Mouse (Mus musculus): ENCODE results near the gene Tmem91.

Gene Tmem91

DNA sequence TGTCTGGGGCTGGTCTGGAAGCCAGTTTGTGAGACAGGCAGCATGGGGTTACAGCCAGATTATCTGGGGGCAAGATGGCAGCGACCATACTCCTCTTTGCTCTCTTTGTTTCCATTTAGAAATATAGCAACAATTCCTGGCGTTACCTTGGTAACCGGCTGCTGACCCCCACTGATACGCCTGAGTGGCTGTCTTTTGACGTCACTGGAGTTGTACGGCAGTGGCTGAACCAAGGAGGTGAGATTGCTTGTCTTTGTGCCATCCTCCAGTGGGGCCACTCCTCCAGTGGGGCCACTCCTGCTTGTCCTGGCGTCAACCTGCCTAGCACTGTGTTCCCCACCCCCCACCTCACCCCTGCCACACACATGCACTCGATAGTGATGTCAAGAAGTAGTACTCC, 19.1 kb upstream of the Tmem91 start:
- DNase-seq: no peak

DNA sequence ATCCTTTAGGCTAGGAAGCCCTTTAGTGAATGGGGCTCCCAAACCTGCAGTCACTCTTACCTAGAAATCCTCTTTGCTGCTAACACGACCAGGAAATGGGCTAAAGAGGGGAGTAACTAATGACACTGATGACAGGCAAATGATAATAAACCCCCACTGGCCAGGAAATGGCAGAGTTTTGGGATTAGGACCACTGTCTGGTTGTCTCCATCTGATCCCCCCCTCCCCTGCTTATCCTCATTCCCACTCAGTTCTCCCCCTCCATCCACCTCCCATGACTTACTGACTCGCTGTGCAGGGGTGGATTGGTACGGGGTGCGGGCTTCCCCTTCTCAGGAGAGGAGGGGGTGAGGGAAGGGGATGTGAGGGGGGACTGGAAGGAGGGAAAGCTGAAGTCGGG, 15.1 kb upstream of the Tmem91 start:
- DNase-seq: no peak

DNA sequence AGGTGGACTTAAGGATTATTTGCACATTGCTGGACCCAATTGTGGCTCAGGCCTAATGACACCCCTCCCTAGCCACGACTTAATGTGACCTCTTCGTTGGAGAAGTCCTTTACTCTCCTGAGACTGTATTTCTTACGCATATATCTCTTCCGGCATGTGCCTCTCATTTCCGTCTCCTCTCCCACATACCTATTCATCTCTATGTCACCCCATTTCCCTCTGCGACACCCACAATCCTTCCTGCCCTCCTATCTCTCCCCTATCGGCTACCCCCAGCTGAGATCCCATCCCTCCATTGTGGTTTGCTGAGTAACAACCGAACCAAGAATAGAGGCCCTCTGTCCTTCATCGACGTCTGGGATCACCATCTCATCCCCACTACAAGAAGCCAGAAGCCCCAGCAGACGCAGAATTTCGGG, 14.6 kb upstream of the Tmem91 start:
- DNase-seq: no peak

DNA sequence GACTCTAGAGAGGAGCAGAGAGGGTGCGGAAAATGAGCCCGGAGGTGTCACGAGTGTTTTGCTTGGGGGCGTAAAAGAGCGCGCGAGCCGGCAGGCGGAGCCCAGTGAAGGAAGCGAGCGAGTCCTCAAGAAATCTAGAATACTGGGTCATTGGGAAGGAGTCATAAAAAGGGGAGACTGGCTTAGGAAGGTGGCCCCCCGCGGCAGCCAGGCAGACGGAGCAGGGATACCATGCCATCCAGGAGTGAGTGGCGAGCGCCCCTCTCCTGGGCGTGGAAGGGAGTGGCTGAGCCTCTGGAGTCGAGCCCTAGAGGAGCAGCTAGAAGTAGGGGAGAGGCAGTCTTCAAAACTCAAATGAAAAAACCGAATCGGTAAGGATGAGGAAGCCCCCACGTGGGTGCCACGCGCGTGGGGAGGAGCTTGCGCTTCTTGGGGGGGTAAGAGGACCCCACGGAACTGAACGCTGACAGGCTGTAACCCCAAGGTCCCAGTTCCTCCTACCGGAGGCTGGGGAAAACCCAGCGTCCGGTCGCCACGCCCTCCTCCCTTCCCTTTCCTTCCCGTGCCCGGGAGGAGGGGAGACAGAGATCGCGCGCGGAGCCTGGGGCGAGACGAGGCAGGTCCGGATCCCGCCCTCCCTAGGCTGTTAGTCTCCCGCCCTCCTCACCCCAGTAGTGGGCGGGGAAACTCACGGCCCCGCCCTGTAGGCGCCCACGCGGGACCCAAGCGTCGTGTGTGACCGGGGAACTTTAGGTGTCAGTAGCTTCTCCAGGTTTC, 14.0 kb upstream of the Tmem91 start:
- DNase-seq: peak; percentile 76

DNA sequence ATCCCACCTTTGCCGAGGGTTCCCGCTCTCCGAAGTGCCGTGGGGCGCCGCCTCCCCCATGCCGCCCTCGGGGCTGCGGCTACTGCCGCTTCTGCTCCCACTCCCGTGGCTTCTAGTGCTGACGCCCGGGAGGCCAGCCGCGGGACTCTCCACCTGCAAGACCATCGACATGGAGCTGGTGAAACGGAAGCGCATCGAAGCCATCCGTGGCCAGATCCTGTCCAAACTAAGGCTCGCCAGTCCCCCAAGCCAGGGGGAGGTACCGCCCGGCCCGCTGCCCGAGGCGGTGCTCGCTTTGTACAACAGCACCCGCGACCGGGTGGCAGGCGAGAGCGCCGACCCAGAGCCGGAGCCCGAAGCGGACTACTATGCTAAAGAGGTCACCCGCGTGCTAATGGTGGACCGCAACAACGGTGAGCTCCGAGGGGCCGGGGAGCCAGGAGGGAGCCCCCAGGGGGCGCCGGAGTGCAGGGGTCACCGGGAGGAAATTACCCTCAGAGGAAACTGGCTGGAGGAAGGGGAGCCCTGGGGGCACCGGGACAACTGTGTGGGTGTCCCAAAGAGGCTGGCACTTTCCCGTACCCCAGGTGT, 12.9 kb upstream of the Tmem91 start:
- peak; percentile 60 for DNase-seq

DNA sequence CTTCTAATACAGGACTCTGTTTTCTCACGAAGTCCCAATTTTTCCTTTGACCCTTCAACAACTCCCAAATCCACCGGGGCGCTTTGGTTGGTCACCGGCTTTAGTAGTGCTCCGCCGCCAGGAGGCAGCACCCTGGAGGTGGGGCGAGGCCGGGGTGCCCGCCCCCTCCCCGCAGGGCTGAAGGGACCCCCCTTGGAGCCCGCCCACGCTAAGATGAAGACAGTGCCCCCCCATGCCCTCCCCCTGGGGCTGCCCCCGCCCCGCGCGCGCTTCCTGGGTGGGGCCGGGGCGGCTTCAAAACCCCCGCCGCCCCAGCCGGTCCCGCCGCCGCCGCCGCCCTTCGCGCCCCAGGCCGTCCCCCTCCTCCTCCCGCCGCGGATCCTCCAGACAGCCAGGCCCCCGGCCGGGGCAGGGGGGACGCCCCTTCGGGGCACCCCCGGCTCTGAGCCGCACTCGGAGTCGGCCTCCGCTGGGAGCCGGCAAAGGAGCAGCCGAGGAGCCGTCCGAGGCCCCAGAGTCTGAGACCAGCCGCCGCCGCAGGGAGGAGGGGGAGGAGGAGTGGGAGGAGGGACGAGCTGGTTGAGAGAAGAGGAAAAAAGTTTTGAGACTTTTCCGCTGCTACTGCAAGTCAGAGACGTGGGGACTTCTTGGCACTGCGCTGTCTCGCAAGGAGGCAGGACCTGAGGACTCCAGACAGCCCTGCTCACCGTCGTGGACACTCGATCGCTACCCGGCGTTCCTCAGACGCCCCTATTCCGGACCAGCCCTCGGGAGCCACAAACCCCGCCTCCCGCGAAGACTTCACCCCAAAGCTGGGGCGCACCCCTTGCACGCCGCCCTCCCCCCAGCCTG, 11.9 kb upstream of the Tmem91 start, which contains the start of gene Tgfb1:
Gene Tgfb1 (plus strand): TSS at position 323 of the 852 bp plus-strand sequence.
- peak; percentile 82 for DNase-seq

DNA sequence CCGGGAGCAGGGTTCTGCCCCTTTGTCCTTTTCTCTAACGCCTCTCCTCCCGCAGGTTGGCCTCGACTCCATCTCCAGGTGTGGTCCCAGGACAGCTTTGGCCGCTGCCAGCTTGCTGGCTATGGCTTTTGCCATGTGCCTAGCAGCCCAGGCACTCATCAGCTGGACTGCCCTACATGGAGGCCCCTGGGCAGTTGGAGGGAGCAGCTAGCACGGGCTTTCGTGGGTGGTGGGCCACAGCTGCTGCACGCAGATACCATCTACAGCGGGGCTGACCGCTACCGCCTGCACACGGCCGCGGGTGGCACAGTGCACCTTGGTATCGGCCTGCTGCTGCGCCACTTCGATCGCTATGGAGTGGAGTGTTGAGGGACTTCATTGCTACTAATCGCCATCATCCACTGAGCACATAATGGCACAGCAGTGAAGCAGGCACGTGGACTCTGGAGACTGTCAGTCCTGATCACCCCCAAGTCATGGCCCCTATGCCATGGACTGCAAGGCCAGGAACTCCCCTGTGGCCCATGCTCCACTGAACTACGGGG, 11.0 kb upstream of the Tmem91 start:
- no peak for DNase-seq

DNA sequence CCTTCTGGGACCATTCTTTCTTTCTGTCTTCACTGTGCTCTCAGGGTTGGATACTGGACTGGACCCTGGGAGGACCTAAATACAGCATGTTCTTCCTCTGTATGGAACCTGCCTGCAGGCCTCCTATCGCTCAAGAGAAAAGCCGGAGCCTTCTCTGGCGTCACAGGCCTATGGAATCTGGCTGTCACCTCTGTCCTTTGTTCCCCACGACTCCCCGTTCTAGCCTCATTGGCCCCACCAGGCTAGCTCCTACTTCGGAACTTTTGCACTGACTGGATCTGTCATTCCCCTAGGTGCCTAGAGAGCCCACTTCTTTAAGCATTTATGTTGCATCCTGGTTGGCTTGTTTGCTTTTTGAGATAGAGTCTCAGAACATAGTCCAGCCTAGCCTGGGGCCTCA, 9.7 kb upstream of the Tmem91 start:
- DNase-seq: no peak

DNA sequence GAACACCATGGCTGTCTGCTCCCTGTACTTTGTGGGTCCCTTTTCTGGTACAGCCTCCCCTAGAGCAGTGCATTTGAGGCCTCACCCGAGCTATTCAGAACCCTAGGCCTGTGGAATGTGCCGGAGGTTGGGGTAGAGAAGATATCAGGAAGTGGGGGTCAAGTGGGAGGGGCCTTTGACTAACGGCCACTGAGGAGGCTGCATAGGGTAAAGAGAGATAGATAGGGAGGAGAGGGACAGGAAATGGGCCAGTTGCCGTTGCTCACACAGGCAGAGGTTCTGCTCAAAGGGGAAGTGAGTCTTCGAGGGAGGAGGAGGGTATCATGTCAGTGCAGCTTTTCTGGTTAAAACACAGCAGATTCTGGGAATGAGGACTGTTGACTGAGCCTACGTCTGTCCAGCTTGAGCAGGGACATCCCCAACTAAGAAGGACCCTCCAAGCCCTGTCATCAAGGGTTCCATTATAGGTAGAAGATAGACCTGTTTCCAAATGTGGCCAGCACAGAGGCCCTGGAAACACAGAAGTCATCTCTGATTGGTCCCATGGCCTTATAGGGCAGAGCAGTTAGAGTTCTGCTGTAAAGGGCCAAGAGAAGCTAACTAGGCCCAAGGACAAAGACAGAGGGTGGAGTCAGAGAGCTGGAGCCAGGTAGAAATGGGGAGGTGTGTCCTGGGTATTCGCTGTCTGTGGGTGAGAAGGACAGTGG, 8.7 kb upstream of the Tmem91 start:
- no peak for DNase-seq

DNA sequence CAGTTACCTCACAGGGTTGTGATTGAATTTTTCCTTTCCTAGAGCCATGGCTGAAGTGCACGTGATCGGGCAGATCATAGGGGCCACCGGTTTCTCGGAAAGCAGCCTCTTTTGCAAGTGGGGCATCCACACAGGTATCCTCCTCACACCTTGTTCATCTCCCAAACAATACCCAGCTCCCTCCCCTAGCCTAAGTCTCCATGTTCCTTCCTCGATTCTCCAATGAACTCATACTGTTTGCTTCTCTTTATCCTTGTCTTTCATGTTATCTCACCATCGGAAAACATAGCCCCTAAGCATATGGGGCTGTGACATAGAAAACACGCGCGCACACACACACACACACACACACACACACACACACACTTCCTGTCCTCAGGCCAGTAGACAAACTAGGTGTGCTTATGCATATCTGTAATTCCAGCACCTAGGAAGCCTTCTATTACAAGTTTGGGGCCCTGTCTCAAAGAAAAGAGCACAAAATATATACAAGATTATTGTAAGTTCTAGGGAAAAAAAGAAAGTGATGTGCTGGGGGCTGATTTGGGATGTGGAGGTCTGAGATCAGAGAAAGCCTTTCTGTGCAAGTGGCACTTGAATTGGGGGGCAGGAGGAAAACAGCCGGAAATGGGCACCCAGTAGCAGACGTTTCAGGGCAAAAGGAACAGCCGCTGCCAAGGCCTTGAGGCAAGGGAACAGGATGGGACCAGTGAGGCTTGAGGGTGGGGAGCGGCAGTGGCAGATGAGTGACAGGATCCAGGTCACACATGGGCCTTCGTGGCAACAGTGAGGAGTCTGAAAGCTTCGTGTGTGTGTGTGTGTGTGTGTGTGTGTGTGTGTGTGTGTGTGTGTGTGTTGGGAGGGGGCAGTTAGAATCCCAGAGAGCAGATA, 6.6 kb upstream of the Tmem91 start:
- no peak for DNase-seq

DNA sequence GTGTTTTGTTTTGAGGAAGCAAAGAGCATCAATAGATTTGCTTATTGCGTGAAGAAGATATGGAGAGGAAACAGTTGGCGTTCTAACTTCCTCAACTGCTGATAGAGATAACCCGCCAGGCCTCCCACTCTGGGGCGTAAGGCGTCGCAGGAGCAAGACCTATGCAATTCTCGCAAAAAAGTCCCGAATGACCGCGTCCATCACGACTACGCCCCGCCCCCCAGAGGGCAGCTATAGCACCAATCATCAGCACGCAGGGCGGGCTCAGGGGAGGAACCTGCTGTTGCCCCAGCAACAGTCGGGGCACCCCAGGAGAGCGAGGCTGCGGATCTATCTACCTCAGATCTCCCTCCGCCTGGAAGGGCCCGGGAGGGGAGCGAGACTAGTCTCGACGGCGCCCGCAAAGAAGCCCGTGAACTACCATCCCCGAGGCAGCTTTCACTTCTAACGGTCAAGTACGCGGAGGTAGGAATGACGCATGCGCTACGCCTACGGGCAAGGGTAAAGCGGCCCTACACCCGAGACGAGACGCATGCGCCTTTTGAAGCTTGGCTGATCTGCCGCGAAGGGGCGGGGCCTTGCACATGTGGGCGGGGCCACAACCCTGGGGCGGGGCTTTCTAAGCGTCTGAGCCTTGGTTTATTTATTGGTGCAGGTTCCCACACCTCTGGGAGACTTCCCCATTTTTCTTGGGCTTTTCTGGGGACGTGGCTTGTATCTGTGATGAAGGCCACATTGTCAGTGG, 5.7 kb upstream of the Tmem91 start, which contains the start of gene B9d2:
Gene B9d2 (plus strand): TSS at position 267 of the 745 bp plus-strand sequence.
- DNase-seq: peak; percentile 99

DNA sequence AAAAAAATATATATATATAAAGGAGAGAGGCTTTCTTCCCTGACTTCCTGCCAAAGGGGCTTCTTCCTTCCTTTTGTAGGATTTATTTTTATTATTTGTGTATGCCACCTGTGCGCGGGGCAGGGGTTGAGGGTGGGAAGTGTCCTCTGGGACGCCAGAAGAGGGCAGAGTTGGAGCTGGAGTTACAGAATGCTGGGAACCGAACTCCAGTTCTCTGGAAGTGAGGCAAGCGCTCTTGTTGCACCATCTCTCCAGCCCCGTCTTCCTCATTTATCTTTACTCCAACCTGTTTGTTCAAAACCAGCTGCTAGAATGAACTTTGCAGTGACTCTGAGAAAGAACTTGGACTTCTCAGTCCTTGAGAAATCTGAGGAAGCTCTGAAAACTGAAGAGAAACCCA, 5.0 kb upstream of the Tmem91 start:
- DNase-seq: no peak

DNA sequence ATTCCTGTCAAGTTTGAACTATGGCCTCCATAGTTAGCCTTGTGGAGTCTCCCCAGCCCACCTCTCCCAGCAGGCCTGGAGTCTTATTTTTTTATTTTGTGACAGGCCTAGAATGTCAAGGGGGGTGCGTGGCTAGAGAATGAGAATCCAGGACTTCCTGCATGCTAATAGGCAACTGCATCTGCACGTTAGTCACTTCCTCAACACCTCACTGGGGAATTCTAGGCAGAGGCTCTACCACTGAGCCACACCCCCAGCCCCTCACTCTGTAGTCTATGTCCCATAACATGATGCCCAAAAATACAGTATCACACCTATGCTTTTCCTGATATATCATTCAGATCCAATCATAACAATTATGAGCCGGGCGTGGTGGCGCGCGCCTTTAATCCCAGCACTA, 2.0 kb upstream of the Tmem91 start:
- DNase-seq: no peak

DNA sequence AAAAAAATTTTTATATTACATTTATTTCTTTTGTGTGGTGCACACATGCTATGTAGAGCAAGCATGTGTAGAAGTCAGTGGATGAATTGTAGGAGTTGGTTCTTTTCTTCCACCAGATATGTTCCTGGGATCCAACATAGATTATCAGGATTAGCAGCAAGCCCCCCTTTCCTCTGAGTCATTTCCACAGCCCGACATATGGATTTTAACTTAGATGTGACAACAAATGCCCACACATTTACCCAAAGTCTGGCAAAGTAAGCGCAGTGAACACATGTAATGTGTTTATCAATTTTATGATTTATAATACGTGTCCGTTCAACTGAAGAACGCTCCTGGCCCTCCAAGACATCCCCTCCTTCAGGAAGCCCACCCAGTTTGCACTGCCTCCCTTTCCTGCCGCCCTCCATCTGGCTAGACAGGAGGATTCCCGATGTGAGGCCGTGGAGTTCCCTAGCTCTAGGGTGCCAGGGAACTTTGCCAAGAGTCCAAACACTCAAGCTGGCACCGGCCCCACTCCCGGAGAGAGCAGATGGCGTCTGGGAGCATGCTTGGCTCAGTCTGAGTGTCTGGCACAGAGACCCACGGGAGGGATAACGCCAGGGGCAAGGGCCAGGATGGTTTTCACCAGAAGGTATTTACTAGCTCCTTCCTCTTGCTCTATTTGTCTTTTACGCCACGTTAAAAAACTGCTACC, 1.3 kb upstream of the Tmem91 start:
- peak; percentile 88 for DNase-seq

DNA sequence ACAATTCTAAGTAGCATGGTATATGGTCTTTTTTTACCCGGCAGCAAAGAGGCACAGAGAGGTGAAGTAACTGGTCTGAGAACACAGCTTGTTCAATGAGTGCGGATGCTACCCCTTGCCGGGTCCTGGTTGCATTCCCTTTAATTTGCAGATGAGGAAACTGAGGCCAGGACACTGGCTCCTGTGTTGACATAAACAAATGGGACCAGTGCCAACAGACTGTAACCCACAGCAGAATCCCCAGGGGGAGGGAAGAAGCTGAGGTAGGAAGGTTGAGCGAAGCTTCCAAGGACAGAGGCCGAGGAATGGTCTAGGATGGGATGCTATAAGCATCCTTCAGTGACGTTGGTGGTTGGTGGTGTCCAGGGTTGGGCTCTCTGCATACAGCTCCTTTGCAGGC, 439 bp upstream of the Tmem91 start:
- DNase-seq: no peak

DNA sequence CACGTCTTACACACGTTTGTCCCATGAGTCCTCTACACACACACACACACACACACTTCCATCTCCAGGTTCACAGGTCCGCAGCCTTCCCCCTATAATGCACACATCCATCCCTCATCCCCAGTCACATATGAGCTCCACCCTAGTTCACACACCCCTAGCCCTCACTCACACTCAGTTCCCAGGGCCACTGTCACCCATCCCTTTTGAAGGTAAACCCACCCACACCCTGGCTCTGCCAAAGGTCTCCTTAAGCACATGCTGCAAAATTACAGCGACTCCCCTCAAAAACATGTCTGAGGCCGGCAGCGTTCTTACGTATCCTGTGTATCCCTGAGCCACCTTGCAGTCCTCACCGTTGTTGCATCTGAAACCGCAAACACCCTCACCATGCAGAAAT, 669 bp downstream of the Tmem91 start:
- DNase-seq: no peak

DNA sequence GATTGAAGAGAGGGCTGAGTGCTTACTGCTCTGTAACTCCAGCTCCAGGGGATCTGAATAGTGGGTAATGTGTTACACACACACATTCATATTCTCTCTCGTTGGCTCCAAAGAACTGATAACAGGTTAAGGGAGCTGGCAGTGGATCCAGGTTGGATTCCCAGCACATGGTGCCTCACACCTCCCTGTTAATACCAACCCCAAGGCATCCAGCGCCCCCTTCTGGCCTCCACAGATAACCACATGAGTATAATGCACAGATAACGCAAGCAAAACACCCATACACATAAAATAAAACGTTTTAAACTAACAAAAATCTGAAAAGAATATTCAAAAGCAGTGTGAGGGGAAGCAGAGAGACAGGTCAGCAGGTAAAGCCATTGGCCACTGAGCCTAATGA, 2.5 kb downstream of the Tmem91 start:
- DNase-seq: no peak

DNA sequence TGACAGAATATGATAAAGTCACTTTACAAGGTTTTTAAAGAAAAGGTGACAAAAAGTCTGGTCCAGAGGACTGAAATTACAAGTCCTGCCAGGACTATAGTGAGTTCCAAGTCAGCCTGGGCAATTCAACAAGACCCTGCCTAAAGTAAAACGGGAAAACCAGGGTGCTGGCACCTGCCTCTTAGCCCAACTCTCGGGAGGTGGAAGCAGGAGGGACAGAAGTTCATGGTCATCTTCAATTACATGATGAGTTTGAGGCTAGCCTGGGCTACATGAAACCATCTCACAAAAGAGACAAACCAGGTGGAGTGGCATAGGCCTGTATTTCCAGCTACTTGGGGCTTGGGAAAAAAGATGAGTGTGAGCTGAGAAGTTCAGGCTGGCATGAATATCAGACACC, 3.3 kb downstream of the Tmem91 start:
- no peak for DNase-seq

DNA sequence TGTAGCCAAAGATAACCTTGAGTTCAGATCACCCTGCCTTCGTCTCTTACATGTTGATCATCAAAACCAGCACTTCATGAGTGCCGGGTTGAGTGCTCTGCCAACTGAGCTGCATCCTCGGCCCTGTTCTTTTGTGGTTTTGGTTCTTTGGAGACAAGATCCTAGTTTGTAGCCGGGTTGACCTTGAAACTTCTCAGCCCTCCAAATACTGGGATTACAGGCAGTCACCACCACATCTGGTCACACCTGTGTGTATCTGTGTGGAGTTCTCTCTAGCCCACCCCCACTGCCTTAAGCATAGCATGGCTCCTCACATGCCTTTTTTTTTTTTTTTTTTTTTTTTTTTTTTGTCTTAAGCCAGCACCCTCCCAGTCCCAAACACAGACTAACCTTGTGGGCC, 4.9 kb downstream of the Tmem91 start:
- no peak for DNase-seq

DNA sequence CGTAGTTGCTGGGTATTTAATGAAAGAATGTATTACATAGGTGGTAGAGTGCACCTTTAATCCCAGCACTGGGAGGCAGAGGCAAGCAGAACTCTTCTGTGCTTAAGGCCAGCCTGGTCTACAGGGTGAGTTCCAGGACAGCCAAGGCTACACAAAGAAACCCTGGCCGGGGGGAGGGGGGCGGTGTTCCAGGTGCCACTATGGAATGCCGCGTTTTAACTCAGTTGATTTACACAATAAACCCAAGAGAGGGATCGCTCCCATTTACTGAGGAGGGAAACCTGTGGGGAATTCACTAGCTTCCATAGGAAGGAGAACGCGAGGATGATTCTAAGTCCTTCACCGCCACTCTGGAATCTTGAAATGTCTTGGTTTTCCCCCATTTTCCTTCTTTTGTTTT, 5.3 kb downstream of the Tmem91 start:
- no peak for DNase-seq

All from kidney, adult 18-20 months (tissue).